Mouse (Mus musculus) adrenal gland, postnatal 14 days (tissue): ENCODE measurements around the gene Cd96. TPM values are rescaled to one million over a fixed set of nuclear protein-coding genes. Genes with fewer than 3 reads are reported as not detected.

ENCODE experiments used
- total RNA-seq: library from RNA; stranded (reverse); gene quantifications from 2 replicates; pipeline ENCODE4 v1.2.3, GENCODE M21; 2021

Gene Cd96
- total RNA-seq, 1 experiment from 2014 or later: not detected

Other genes with a start within 250 kb of the Cd96 start
- 32.7 and 37.4 TPM in 2 replicates for gene Phldb2, start 166.7 kb downstream of the Cd96 start, total RNA-seq
- 1.2 and 3.5 TPM in 2 replicates for gene Plcxd2, start 110.0 kb downstream of the Cd96 start, total RNA-seq
- 36.2 and 70.9 TPM in 2 replicates for gene Gm4737, start 34.8 kb upstream of the Cd96 start, total RNA-seq